ENCODE assay signal across 9 mouse cellular contexts in genomic region chr5:33683897-33684652, GRCm38 (mm10). TPM values are rescaled to one million over a fixed set of nuclear protein-coding genes. Genes with fewer than 3 reads are reported as not detected.
DNase-seq lines count a peak whose midpoint lies in the region; ATAC-seq and TF ChIP-seq lines count a peak whose summit lies in the region.
"Had no signal": no experiment of that assay in that cellular context is flagged by ENCODE, and none has a peak within 500 bp of the region (broad histone marks: within the 10 kb centered on the region; RNA-seq: fewer than 3 reads in every experiment).

No protein-coding gene starts in this region.

- H3K4me1 ChIP-seq in liver, embryonic 14.5 days (replicated peaks; ENCODE audit: control insufficient read depth in 2 of 2, insufficient read depth in 2 of 2, low read length in 1 of 2), result peaks cover 0 to 32% of the 10 kb centered on the region in 2 experiments; a peak in 2 of 4 replicates
- H3K4me1 ChIP-seq in liver, embryonic 11.5 days (replicated peaks; ENCODE audit: control insufficient read depth, insufficient read depth, low read length), result peaks cover 26% of the 10 kb centered on the region
- peaks cover 32% of the 10 kb centered on the region for H3K4me1 ChIP-seq in midbrain, embryonic 10.5 days

- DNase-seq in liver, embryonic 14.5 days (ENCODE audit: low read depth in 3 of 3, low spot score in 3 of 3), result no peak
- no peak for DNase-seq in liver, embryonic 11.5 days (ENCODE audit: low spot score)
- peak; percentile 41 for DNase-seq in brain, adult 2 months (ENCODE audit: low read depth, low spot score)
- peak; percentile 36 to 54 for DNase-seq in heart, adult 9 months (ENCODE audit: low spot score in 2 of 2)
- peak; percentile 82 for DNase-seq in kidney, postnatal 14 days
- peak; percentile 67 for DNase-seq in midbrain, embryonic 10.5 days (ENCODE audit: low spot score)
- no peak for DNase-seq in spleen, adult 18-20 months
- no peak for DNase-seq in urinary bladder, adult 18-20 months (ENCODE audit: low spot score in 2 of 2)

- no peak overlapping the region for H3K9ac ChIP-seq in liver, embryonic 14.5 days (replicated peaks)
- no peak overlapping the region for H3K9ac ChIP-seq in liver, embryonic 11.5 days (ENCODE audit: low read depth, low read length)

- peak; percentile 68 for TF ChIP-seq CTCF in liver, embryonic 14.5 days (IDR thresholded peaks at IDR 0.05; ENCODE audit: low read depth)

- no peak overlapping the region for H3K27ac ChIP-seq in liver, embryonic 14.5 days
- H3K27ac ChIP-seq in liver, embryonic 11.5 days (ENCODE audit: low read depth, low read length), result no peak overlapping the region
- H3K27ac ChIP-seq in midbrain, embryonic 10.5 days (replicated peaks), result peak overlapping the region; percentile 42; the same call in 1 of the 2 replicates
- H3K27ac ChIP-seq: macrophage had no signal

- WGBS in liver, embryonic 14.5 days (ENCODE audit: insufficient replicate concordance), result 37% methylated on average over 7 of the region's 7 CpGs
- WGBS in liver, embryonic 11.5 days, result 38% methylated on average over 7 of the region's 7 CpGs
- 49% methylated on average over 7 of the region's 7 CpGs for WGBS in midbrain, embryonic 10.5 days

- H3K9me3 ChIP-seq in liver, embryonic 14.5 days (ENCODE audit: control insufficient read depth, low read length), result no peaks in the 10 kb centered on the region
- H3K9me3 ChIP-seq in liver, embryonic 11.5 days (ENCODE audit: control insufficient read depth, low read length), result no peaks in the 10 kb centered on the region
- H3K9me3 ChIP-seq in midbrain, embryonic 10.5 days (replicated peaks), result no peaks in the 10 kb centered on the region

- no peak overlapping the region for H3K4me3 ChIP-seq in liver, embryonic 14.5 days (ENCODE audit: insufficient read depth in 1 of 2, low read depth in 2 of 2, low read length in 2 of 2)
- no peak overlapping the region for H3K4me3 ChIP-seq in liver, embryonic 11.5 days (ENCODE audit: low read depth, low read length)
- no peak overlapping the region for H3K4me3 ChIP-seq in midbrain, embryonic 10.5 days

- TF ChIP-seq EP300 in liver, embryonic 14.5 days (IDR thresholded peaks at IDR 0.05; ENCODE audit: low read depth), result no peak

- ATAC-seq in liver, embryonic 14.5 days (ENCODE audit: insufficient read depth), result no peak
- no peak for ATAC-seq in liver, embryonic 11.5 days (replicated peaks; ENCODE audit: low FRiP score)

- H3K27me3 ChIP-seq in liver, embryonic 14.5 days (ENCODE audit: control insufficient read depth, insufficient read depth, low read length), result no peaks in the 10 kb centered on the region
- H3K27me3 ChIP-seq in liver, embryonic 11.5 days (replicated peaks; ENCODE audit: control insufficient read depth, insufficient read depth, low read length), result no peaks in the 10 kb centered on the region
- peaks cover 67% of the 10 kb centered on the region for H3K27me3 ChIP-seq in midbrain, embryonic 10.5 days (ENCODE audit: low read depth, poor library complexity, severe bottlenecking)

- no peaks in the 10 kb centered on the region for H3K36me3 ChIP-seq in liver, embryonic 14.5 days (replicated peaks; ENCODE audit: control insufficient read depth, insufficient read depth, low read depth)
- H3K36me3 ChIP-seq in liver, embryonic 11.5 days (ENCODE audit: control insufficient read depth, insufficient read depth, low read length), result no peaks in the 10 kb centered on the region
- H3K36me3 ChIP-seq in midbrain, embryonic 10.5 days, result no peaks in the 10 kb centered on the region

- H3K4me2 ChIP-seq in liver, embryonic 14.5 days (ENCODE audit: low read depth), result no peak overlapping the region
- H3K4me2 ChIP-seq in liver, embryonic 11.5 days, result no peak overlapping the region

RNA-seq across cellular contexts. Expression of gene Tmem129, which starts 25.9 kb away (rescaled TPM):
- polyA plus RNA-seq in liver, embryonic 14.5 days (2012; rRNA removed), result 17.4 and 17.7 TPM in 2 replicates
- polyA plus RNA-seq in liver, embryonic 14.5 days (2014; fragmentation: Nextera tagmentation; extraction: Ambion mirVana), result 19.4 and 22.1 TPM in 2 replicates
- polyA plus RNA-seq in liver, embryonic 11.5 days (2014; fragmentation: Nextera tagmentation; extraction: Ambion mirVana), result 35.7 and 38.0 TPM in 2 replicates
- polyA plus RNA-seq in midbrain, embryonic 10.5 days (2016; fragmentation: Nextera tagmentation; extraction: Ambion mirVana), result 38.2 and 46.0 TPM in 2 replicates

RNA-seq across cellular contexts. Expression of gene Tacc3, which starts 26.1 kb away (rescaled TPM):
- 50.4 and 69.1 TPM in 2 replicates for polyA plus RNA-seq in liver, embryonic 14.5 days (2012; rRNA removed)
- polyA plus RNA-seq in liver, embryonic 14.5 days (2014; fragmentation: Nextera tagmentation; extraction: Ambion mirVana), result 138 and 152 TPM in 2 replicates
- 229 and 255 TPM in 2 replicates for polyA plus RNA-seq in liver, embryonic 11.5 days (2014; fragmentation: Nextera tagmentation; extraction: Ambion mirVana)
- 317 and 336 TPM in 2 replicates for polyA plus RNA-seq in midbrain, embryonic 10.5 days (2016; fragmentation: Nextera tagmentation; extraction: Ambion mirVana)

RNA-seq across cellular contexts. Expression of gene Slbp, which starts 31.7 kb away (rescaled TPM):
- polyA plus RNA-seq in liver, embryonic 14.5 days (2012; rRNA removed), result 97.1 and 155 TPM in 2 replicates
- polyA plus RNA-seq in liver, embryonic 14.5 days (2014; fragmentation: Nextera tagmentation; extraction: Ambion mirVana), result 290 and 309 TPM in 2 replicates
- polyA plus RNA-seq in liver, embryonic 11.5 days (2014; fragmentation: Nextera tagmentation; extraction: Ambion mirVana), result 369 and 394 TPM in 2 replicates
- polyA plus RNA-seq in midbrain, embryonic 10.5 days (2016; fragmentation: Nextera tagmentation; extraction: Ambion mirVana), result 309 and 347 TPM in 2 replicates

RNA-seq across cellular contexts. Expression of gene Fgfr3, which starts 37.4 kb away (rescaled TPM):
- 3.9 and 4.5 TPM in 2 replicates for polyA plus RNA-seq in liver, embryonic 14.5 days (2012; rRNA removed)
- 1.2 and 1.8 TPM in 2 replicates for polyA plus RNA-seq in liver, embryonic 14.5 days (2014; fragmentation: Nextera tagmentation; extraction: Ambion mirVana)
- 7.8 and 8.5 TPM in 2 replicates for polyA plus RNA-seq in liver, embryonic 11.5 days (2014; fragmentation: Nextera tagmentation; extraction: Ambion mirVana)
- polyA plus RNA-seq in midbrain, embryonic 10.5 days (2016; fragmentation: Nextera tagmentation; extraction: Ambion mirVana), result 68.3 and 72.7 TPM in 2 replicates
- polyA plus RNA-seq: macrophage had no signal

RNA-seq across cellular contexts. Expression of gene Gm9903, which starts 54.4 kb away (rescaled TPM):
- polyA plus RNA-seq in liver, embryonic 14.5 days (2012; rRNA removed), result 0.06 and 0.18 TPM in 2 replicates
- not detected in 2 replicates for polyA plus RNA-seq in liver, embryonic 14.5 days (2014; fragmentation: Nextera tagmentation; extraction: Ambion mirVana)
- polyA plus RNA-seq in liver, embryonic 11.5 days (2014; fragmentation: Nextera tagmentation; extraction: Ambion mirVana), result 0.22 and 0.27 TPM in 2 replicates
- polyA plus RNA-seq in midbrain, embryonic 10.5 days (2016; fragmentation: Nextera tagmentation; extraction: Ambion mirVana), result 0.27 and 0.71 TPM in 2 replicates

Comparison
In these comparisons a context has a peak if more than half of its experiments do, and no peak if none do; other contexts are left out.
1. DNase-seq: peak in brain, adult 2 months (single experiment), heart, adult 9 months (2 of 2), kidney, postnatal 14 days (single experiment) and midbrain, embryonic 10.5 days (single experiment); none in liver, embryonic 14.5 days (0 of 3), liver, embryonic 11.5 days (single experiment), spleen, adult 18-20 months (0 of 2) and urinary bladder, adult 18-20 months (0 of 2).